Mouse (Mus musculus) layer of hippocampus, adult 9-10 months (tissue): Measurements from ENCODE around the gene Spag7.

ENCODE experiments used
- DNase-seq: peaks from one replicate; pipeline ENCODE4 v3.0.0; 2022; ENCODE audit warnings: low spot score

Gene Spag7

GRCm38 (mm10) chr11:70681170-70681569, 12.0 kb upstream of the Spag7 start:
- DNase-seq: no peak

GRCm38 (mm10) chr11:70679894-70680293, 10.7 kb upstream of the Spag7 start:
- DNase-seq: no peak

- DNase-seq: no peak
Observed at GRCm38 (mm10) chr11:70679361-70679760, 10.1 kb upstream of the Spag7 start.

GRCm38 (mm10) chr11:70678576-70678975, 9.4 kb upstream of the Spag7 start:
- no peak for DNase-seq

GRCm38 (mm10) chr11:70678092-70678491, 8.9 kb upstream of the Spag7 start:
- no peak for DNase-seq

- no peak for DNase-seq
Observed at GRCm38 (mm10) chr11:70674501-70674900, 5.3 kb upstream of the Spag7 start.

GRCm38 (mm10) chr11:70674014-70674413, 4.8 kb upstream of the Spag7 start:
- no peak for DNase-seq

- no peak for DNase-seq
Observed at GRCm38 (mm10) chr11:70671333-70672047, 2.3 kb upstream of the Spag7 start.

- DNase-seq: no peak
Observed at GRCm38 (mm10) chr11:70670483-70670882, 1.3 kb upstream of the Spag7 start.

GRCm38 (mm10) chr11:70669582-70670345, 548 bp upstream of the Spag7 start:
- no peak for DNase-seq

- DNase-seq: no peak
Observed at GRCm38 (mm10) chr11:70668335-70668770, 863 bp downstream of the Spag7 start.

GRCm38 (mm10) chr11:70667271-70668150, 1.7 kb downstream of the Spag7 start:
- DNase-seq: no peak

GRCm38 (mm10) chr11:70666687-70667086, 2.5 kb downstream of the Spag7 start:
- DNase-seq: no peak

GRCm38 (mm10) chr11:70664741-70665140, 4.5 kb downstream of the Spag7 start:
- no peak for DNase-seq

- no peak for DNase-seq
Observed at GRCm38 (mm10) chr11:70663957-70664356, 5.3 kb downstream of the Spag7 start.

- no peak for DNase-seq
Observed at GRCm38 (mm10) chr11:70663101-70663500, 6.1 kb downstream of the Spag7 start.

GRCm38 (mm10) chr11:70660571-70660970, 8.6 kb downstream of the Spag7 start:
- DNase-seq: no peak

GRCm38 (mm10) chr11:70658942-70659341, 10.3 kb downstream of the Spag7 start:
- DNase-seq: no peak

- DNase-seq: no peak
Observed at GRCm38 (mm10) chr11:70658521-70658920, 10.7 kb downstream of the Spag7 start.

GRCm38 (mm10) chr11:70657991-70658390, 11.2 kb downstream of the Spag7 start:
- no peak for DNase-seq

GRCm38 (mm10) chr11:70657573-70657972, 11.6 kb downstream of the Spag7 start:
- DNase-seq: no peak

GRCm38 (mm10) chr11:70656964-70657363, 12.3 kb downstream of the Spag7 start, which contains the start of gene Eno3:
Gene Eno3 (plus strand): TSS chr11:70657202.
- no peak for DNase-seq
